Mouse (Mus musculus) testis, adult 10 weeks (tissue): ENCODE measurements around the gene Tmem221. TPM values are rescaled to one million over a fixed set of nuclear protein-coding genes. Genes with fewer than 3 reads are reported as not detected.

Experiments used
- polyA plus RNA-seq: library from polyadenylated mRNA; stranded (reverse); fragments of 350-450 nt; fragmentation: Illumina TruSeq; extraction: RNeasy Lipid Tissue Mini Kit (QIAGEN cat#74804); gene quantifications from one replicate; pipeline ENCODE4 v1.2.3, GENCODE M21; 2014; ENCODE audit warnings: low read depth, low replicate concordance

Tmem221 gene
- 0.34 TPM for polyA plus RNA-seq

GRCm38 (mm10) chr8:71558071-71558957 is at the start of gene Tmem221:
Gene Tmem221, minus strand, starts transcription at chr8:71558871.

GRCm38 (mm10) chr8:71597451-71597850 is 38.8 kb upstream of the Tmem221 start, which contains the start of gene Fam129c:
Gene Fam129c, plus strand, starts transcription at chr8:71597648.

GRCm38 (mm10) chr8:71591471-71592373 is 33.1 kb upstream of the Tmem221 start, which contains the start of gene Pgls:
Gene Pgls, plus strand, starts transcription at chr8:71592176.

GRCm38 (mm10) chr8:71568387-71568937 is 9.8 kb upstream of the Tmem221 start, which contains the start of gene Slc27a1:
Gene Slc27a1, plus strand, starts transcription at chr8:71568882.

GRCm38 (mm10) chr8:71566501-71566900 is 7.8 kb upstream of the Tmem221 start, which contains the start of gene Nxnl1:
Gene Nxnl1, minus strand, starts transcription at chr8:71566601.

GRCm38 (mm10) chr8:71542632-71543343 is 15.9 kb downstream of the Tmem221 start, which contains the start of gene Mvb12a:
Gene Mvb12a, plus strand, starts transcription at chr8:71542922.

GRCm38 (mm10) chr8:71537028-71537867 is 21.4 kb downstream of the Tmem221 start, which contains the start of gene Bst2:
Gene Bst2, minus strand, starts transcription at chr8:71537456.

GRCm38 (mm10) chr8:71525226-71526050 is 33.2 kb downstream of the Tmem221 start, which contains the start of gene Ccdc194:
Gene Ccdc194, minus strand, starts transcription at chr8:71525711.

GRCm38 (mm10) chr8:71511644-71512043 is 47.0 kb downstream of the Tmem221 start, which contains the start of gene Plvap:
Gene Plvap, minus strand, starts transcription at chr8:71511752.

Other genes with a start within 250 kb of the Tmem221 start
- 4.1 TPM for gene Use1, start 192.0 kb downstream of the Tmem221 start, polyA plus RNA-seq
- gene Ocel1, start 187.6 kb downstream of the Tmem221 start, polyA plus RNA-seq, result 6.8 TPM
- 1.0 TPM for gene Nr2f6, start 176.9 kb downstream of the Tmem221 start, polyA plus RNA-seq
- gene Ushbp1, start 163.1 kb downstream of the Tmem221 start, polyA plus RNA-seq, result 0.08 TPM
- gene Babam1, start 162.0 kb downstream of the Tmem221 start, polyA plus RNA-seq, result 10.7 TPM
- gene Ankle1, start 152.9 kb downstream of the Tmem221 start, polyA plus RNA-seq, result 0.49 TPM
- 2.9 TPM for gene Abhd8, start 95.2 kb downstream of the Tmem221 start, polyA plus RNA-seq
- 2.6 TPM for gene Mrpl34, start 93.9 kb downstream of the Tmem221 start, polyA plus RNA-seq
- gene Dda1, start 89.7 kb downstream of the Tmem221 start, polyA plus RNA-seq, result 12.2 TPM
- gene Ano8, start 72.9 kb downstream of the Tmem221 start, polyA plus RNA-seq, result 0.07 TPM
- 0.59 TPM for gene Gtpbp3, start 70.8 kb downstream of the Tmem221 start, polyA plus RNA-seq
- not detected for gene Plvap, start 47.1 kb downstream of the Tmem221 start, polyA plus RNA-seq
- not detected for gene Ccdc194, start 33.2 kb downstream of the Tmem221 start, polyA plus RNA-seq
- 0.88 TPM for gene Bst2, start 21.4 kb downstream of the Tmem221 start, polyA plus RNA-seq
- 1.1 TPM for gene Mvb12a, start 15.9 kb downstream of the Tmem221 start, polyA plus RNA-seq
- 0.38 TPM for gene Nxnl1, start 7.7 kb upstream of the Tmem221 start, polyA plus RNA-seq
- gene Slc27a1, start 10.0 kb upstream of the Tmem221 start, polyA plus RNA-seq, result 2.4 TPM
- 0.36 TPM for gene Pgls, start 33.3 kb upstream of the Tmem221 start, polyA plus RNA-seq
- 1.4 TPM for gene Fam129c, start 38.8 kb upstream of the Tmem221 start, polyA plus RNA-seq
- 17.1 TPM for gene Colgalt1, start 52.1 kb upstream of the Tmem221 start, polyA plus RNA-seq
- gene Unc13a, start 112.9 kb upstream of the Tmem221 start, polyA plus RNA-seq, result 0.04 TPM
- 0.06 TPM for gene Jak3, start 117.4 kb upstream of the Tmem221 start, polyA plus RNA-seq
- 108 TPM for gene Insl3, start 130.3 kb upstream of the Tmem221 start, polyA plus RNA-seq
- gene B3gnt3, start 142.9 kb upstream of the Tmem221 start, polyA plus RNA-seq, result 0.13 TPM
- not detected for gene Fcho1, start 166.8 kb upstream of the Tmem221 start, polyA plus RNA-seq